Mouse (Mus musculus) embryonic facial prominence, embryonic 11.5 days (tissue): ENCODE measurements at regions not wholly inside any gene's neighbourhood (a gene's known extent, or its start where the extent isn't known, plus 50 kb on each side); places are given as distances from the start of the nearest gene placed in this dataset.
A peak's percentile ranks its signal among the peaks of the same experiment; 100 is the strongest.
"Not testable (repeated sequence)": the region's sequence is repeated elsewhere in the genome, so short reads cannot be mapped to it uniquely, and the experiment has no call there.

Source experiments
- ATAC-seq: fragments of 200-750 bp; cut with Nextera tagmentation; replicated peaks from 2 replicates; pipeline ENCODE4 v1.8.0; 2017; ENCODE audit warnings: low read depth; ENCODE audit not compliant: insufficient number of reproducible peaks, low FRiP score, low TSS enrichment
- DNase-seq: peaks from one replicate; pipeline ENCODE4 v3.0.0-alpha.2; 2015; ENCODE audit warnings: low spot score
- H3K27ac ChIP-seq: fragments of 300-500 bp; sonication (generic); replicated peaks from 2 replicates; pipeline ENCODE4 v1.5.1; 2014; ENCODE audit warnings: mild to moderate bottlenecking, low read depth, low read length, control low read depth
- H3K27me3 ChIP-seq: fragments of 300-500 bp; sonication (generic); 2 replicates; pipeline ENCODE4 v1.6.1; 2014; ENCODE audit warnings: mild to moderate bottlenecking, low read length, moderate library complexity, mixed read lengths; ENCODE audit not compliant: control insufficient read depth, insufficient read depth
- H3K36me3 ChIP-seq: fragments of 300-500 bp; sonication (generic); replicated peaks from 2 replicates; pipeline ENCODE4 v1.6.1; 2014; ENCODE audit warnings: low read depth, mild to moderate bottlenecking, low read length, moderate library complexity, mixed read lengths; ENCODE audit not compliant: control insufficient read depth, insufficient read depth
- H3K4me1 ChIP-seq: fragments of 300-500 bp; sonication (generic); 2 replicates; pipeline ENCODE4 v1.6.1; 2014; ENCODE audit warnings: low read length, mixed read lengths; ENCODE audit not compliant: control insufficient read depth, insufficient read depth
- H3K4me2 ChIP-seq: fragments of 300-500 bp; sonication (generic); 2 replicates; pipeline ENCODE4 v1.6.1; 2014; ENCODE audit warnings: low read depth, mild to moderate bottlenecking, control low read depth, low read length, moderate library complexity
- H3K4me3 ChIP-seq: fragments of 300-500 bp; sonication (generic); 2 replicates; pipeline ENCODE4 v1.5.1; 2014; ENCODE audit warnings: low read depth, low read length, control low read depth
- H3K9ac ChIP-seq: fragments of 300-500 bp; sonication (generic); replicated peaks from 2 replicates; pipeline ENCODE4 v1.6.1; 2014; ENCODE audit warnings: mild to moderate bottlenecking, control low read depth, low read length
- H3K9me3 ChIP-seq: fragments of 300-500 bp; sonication (generic); replicated peaks from 2 replicates; pipeline ENCODE4 v1.6.1; 2016; ENCODE audit warnings: mild to moderate bottlenecking, low read length, inconsistent platforms, mixed read lengths; ENCODE audit not compliant: control insufficient read depth
- WGBS: fragments of 180-500 bp; shearing (Covaris S2); extraction: QIAGEN DNeasy Blood & Tissue Kit; methylation state at CpG from one replicate; pipeline ENCODE4 v1.1.7; 2014; 5-methylcytosine and 5-hydroxymethylcytosine counted together

- H3K4me3 ChIP-seq, H3K27me3 ChIP-seq, H3K4me1 ChIP-seq, H3K27ac ChIP-seq, H3K9ac ChIP-seq, H3K4me2 ChIP-seq, ATAC-seq, H3K9me3 ChIP-seq, H3K36me3 ChIP-seq: not testable (repeated sequence)
- DNase-seq = peak; percentile 1
- 19% methylated on average over 3 of the region's 3 CpGs for WGBS
Observed at GRCm38 (mm10) chr7:60374001-60374400, 234.0 kb upstream of the Snrpn start.

GRCm38 (mm10) chr7:60352206-60352605 lies 212.2 kb upstream of the Snrpn start:
- not testable (repeated sequence) for DNase-seq, H3K4me3 ChIP-seq, H3K27me3 ChIP-seq, H3K9me3 ChIP-seq, H3K9ac ChIP-seq, H3K4me2 ChIP-seq, ATAC-seq, H3K27ac ChIP-seq, H3K36me3 ChIP-seq, H3K4me1 ChIP-seq
- 83% methylated on average over 2 of the region's 2 CpGs for WGBS
